Mouse (Mus musculus) embryonic facial prominence, embryonic 14.5 days (tissue): ENCODE measurements around the gene Gm20388. TPM values are rescaled to one million over a fixed set of nuclear protein-coding genes. Genes with fewer than 3 reads are reported as not detected.

Experiments used
- ATAC-seq: fragments of 200-750 bp; cut with Nextera tagmentation; 2 replicates; pipeline ENCODE4 v1.8.0; 2017; ENCODE audit warnings: low read depth, moderate number of reproducible peaks, moderate TSS enrichment
- DNase-seq: peaks from one replicate; pipeline ENCODE4 v3.0.0-alpha.2; 2015; ENCODE audit warnings: low spot score
- H3K27ac ChIP-seq: fragments of 300-500 bp; sonication (generic); replicated peaks from 2 replicates; pipeline ENCODE4 v1.5.1; 2014; ENCODE audit warnings: low read depth, mild to moderate bottlenecking, low read length, moderate library complexity
- H3K27me3 ChIP-seq: fragments of 300-500 bp; sonication (generic); replicated peaks from 2 replicates; pipeline ENCODE4 v1.6.1; 2014; ENCODE audit warnings: low read length; ENCODE audit not compliant: control insufficient read depth, insufficient read depth
- H3K36me3 ChIP-seq: fragments of 300-500 bp; sonication (generic); 2 replicates; pipeline ENCODE4 v1.6.1; 2014; ENCODE audit warnings: low read length, mixed read lengths; ENCODE audit not compliant: control insufficient read depth, insufficient read depth
- H3K4me1 ChIP-seq: fragments of 300-500 bp; sonication (generic); 2 replicates; pipeline ENCODE4 v1.6.1; 2014; ENCODE audit warnings: antibody characterized with exemption, low read length; ENCODE audit not compliant: control insufficient read depth, insufficient read depth
- H3K4me2 ChIP-seq: fragments of 300-500 bp; sonication (generic); 2 replicates; pipeline ENCODE4 v1.6.1; 2014; ENCODE audit warnings: low read depth, mild to moderate bottlenecking, low read length, moderate library complexity, mixed read lengths
- H3K4me3 ChIP-seq: fragments of 300-500 bp; sonication (generic); 2 replicates; pipeline ENCODE4 v1.5.1; 2014; ENCODE audit warnings: low read depth, mild to moderate bottlenecking, low read length
- H3K9ac ChIP-seq: fragments of 300-500 bp; sonication (generic); 2 replicates; pipeline ENCODE4 v1.6.1; 2014; ENCODE audit warnings: low read depth, mild to moderate bottlenecking, low read length, moderate library complexity, mixed read lengths
- H3K9me3 ChIP-seq: fragments of 300-500 bp; sonication (generic); 2 replicates; pipeline ENCODE4 v1.6.1; 2016; ENCODE audit warnings: low read length; ENCODE audit not compliant: control insufficient read depth
- WGBS: fragments of 180-500 bp; shearing (Covaris S2); extraction: QIAGEN DNeasy Blood & Tissue Kit; methylation state at CpG from one replicate; pipeline ENCODE4 v1.1.7; 2014; 5-methylcytosine and 5-hydroxymethylcytosine counted together
- polyA plus RNA-seq: library from polyadenylated mRNA; unstranded; fragments of >200 nt; fragmentation: Nextera tagmentation; extraction: Ambion mirVana; gene quantifications from 2 replicates; pipeline ENCODE4 v1.2.1, GENCODE M21; 2014

The Gm20388 gene
- polyA plus RNA-seq, 1 experiment from 2014 or later = not detected

DNA sequence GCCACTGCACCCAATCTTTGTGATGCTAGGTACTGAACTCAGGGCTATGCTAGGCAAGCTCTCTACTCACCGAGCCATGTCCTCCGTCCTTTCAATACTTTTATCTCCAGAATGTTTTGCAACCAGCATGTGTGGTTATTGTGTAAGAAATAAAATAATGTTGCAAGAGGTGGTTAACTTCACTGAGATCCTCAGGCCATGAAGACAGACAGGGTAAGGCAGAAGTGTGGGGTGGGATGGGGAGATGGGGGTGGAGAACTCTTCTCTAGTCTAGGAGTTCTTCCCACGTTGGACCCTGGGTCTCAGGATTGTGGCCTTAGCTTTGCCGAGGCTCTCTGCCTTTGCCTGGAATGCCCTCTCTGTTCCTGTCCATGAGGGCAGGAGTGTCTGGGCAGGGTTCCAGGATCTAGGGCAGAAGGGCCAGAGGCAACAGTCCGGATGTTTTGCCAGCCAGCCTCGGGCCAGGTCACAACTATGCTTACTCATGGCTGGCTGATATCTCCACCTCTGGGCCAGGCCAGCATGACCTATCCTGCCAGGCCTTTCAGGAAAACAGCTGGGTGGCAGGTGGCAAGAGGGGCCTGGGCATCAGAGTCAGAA is 1785.0 kb downstream of the Gm20388 start:
- Histone ChIP-seq H3K4me1 (no peaks in the 10 kb centered on the region), H3K4me3 (no peak overlapping the region), H3K9me3 (no peaks in the 10 kb centered on the region), H3K27ac (no peak overlapping the region), H3K36me3 (no peaks in the 10 kb centered on the region), H3K9ac (no peak overlapping the region), H3K4me2 (no peak overlapping the region), H3K27me3 (no peaks in the 10 kb centered on the region)
- WGBS = 85% methylated on average over 6 of the region's 6 CpGs
- DNase-seq = no peak
- no peak for ATAC-seq

DNA sequence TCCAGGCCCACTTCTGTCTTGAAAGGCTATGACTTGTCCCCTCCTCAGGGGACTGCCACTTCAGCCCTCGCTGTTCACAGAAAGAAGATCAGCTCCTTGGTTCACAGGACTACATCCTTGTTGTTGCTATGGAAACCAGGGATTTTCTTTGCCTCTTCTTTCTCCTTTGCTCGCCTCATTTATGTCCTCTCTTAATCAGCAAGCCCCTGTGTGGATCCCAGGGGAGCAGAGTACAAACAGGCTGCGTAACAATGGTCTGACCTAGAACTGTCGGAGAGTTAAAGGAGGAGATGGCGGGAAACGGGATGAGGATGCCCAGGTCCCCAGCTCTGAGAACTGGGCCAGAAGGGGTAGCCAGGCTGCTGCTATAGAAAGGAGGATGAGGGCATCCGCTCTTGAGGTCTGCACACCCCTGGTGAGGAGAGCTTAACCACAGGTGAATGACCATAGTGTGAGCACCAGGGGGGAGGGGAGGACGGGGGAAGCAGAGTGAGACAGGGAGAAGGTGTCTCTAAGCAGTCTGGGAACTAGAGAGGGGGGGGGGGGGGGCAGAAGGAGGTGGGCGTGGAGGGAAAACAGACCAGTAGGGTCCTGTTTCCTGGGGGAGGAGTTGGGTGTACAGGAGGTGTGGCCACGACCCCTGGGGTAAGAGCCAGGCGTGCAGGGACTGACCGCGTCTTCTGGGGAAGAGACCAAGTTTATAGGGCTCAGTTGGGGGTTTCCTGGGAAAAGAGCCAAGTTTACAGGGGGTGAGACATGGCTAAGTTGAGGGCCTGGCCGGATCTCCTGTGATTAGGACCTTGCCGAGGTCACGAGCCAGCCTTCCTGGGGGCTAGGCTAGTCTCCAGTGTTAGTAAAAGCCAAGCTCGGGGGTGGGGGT is 1787.3 kb downstream of the Gm20388 start:
- DNase-seq (peak; percentile 27), ATAC-seq (peak; percentile 15; the same call in 1 of the 2 replicates)
- no peaks in the 10 kb centered on the region for H3K9me3 ChIP-seq
- WGBS = 1% methylated on average over 13 of the region's 17 CpGs
- no peak overlapping the region for H3K27ac ChIP-seq
- H3K4me1 ChIP-seq = no peaks in the 10 kb centered on the region
- no peaks in the 10 kb centered on the region for H3K27me3 ChIP-seq
- H3K4me3 ChIP-seq = 0 out of 2 replicates have a peak overlapping the region, but pooled peaks have one; percentile 4
- H3K9ac ChIP-seq = peak overlapping the region; percentile 12; the same call in 1 of the 2 replicates
- no peaks in the 10 kb centered on the region for H3K36me3 ChIP-seq
- H3K4me2 ChIP-seq = peak overlapping the region; percentile 41

- peak; percentile 23 for DNase-seq
- 0 out of 2 replicates have a peak overlapping the region, but pooled peaks have one; percentile 4 for H3K4me3 ChIP-seq
Measured at GRCm38 (mm10) chr8:121698615-121699101, 1788.0 kb downstream of the Gm20388 start.

DNA sequence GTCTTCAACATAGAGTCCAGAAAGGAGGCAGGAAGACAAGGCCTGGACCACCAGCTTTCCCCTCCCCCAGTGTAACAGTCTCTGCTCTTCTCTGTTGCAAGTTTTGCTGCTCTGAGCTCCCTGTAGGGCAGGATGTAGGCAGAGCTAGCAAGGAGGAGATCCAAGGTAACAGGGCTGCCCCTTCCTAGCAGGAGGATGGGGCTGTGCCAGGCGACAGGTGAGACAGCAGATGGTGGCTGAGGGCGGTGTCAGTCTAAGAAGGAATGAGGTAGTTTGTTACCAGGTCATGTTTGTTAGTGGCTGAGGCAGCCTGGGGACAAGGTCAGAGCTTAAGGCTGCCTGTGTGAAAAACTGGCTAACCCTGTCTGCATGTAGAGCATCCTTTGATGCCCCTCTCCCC is 1789.3 kb downstream of the Gm20388 start:
- no peak overlapping the region for H3K4me3 ChIP-seq
- DNase-seq (no peak), ATAC-seq (no peak)
- no peaks in the 10 kb centered on the region for H3K4me1 ChIP-seq
- no peak overlapping the region for H3K27ac ChIP-seq
- H3K4me2 ChIP-seq = no peak overlapping the region
- H3K36me3 ChIP-seq = no peaks in the 10 kb centered on the region
- H3K9me3 ChIP-seq = no peaks in the 10 kb centered on the region
- WGBS = 90% methylated on average over 2 of the region's 2 CpGs
- H3K9ac ChIP-seq = no peak overlapping the region
- H3K27me3 ChIP-seq = no peaks in the 10 kb centered on the region

More at GRCm38 (mm10) chr8:121698615-121699101, 1788.0 kb downstream of the Gm20388 start:
- Histone ChIP-seq H3K36me3 (no peaks in the 10 kb centered on the region), H3K27me3 (no peaks in the 10 kb centered on the region), H3K9me3 (no peaks in the 10 kb centered on the region), H3K9ac (peak overlapping the region; percentile 12; the same call in 1 of the 2 replicates), H3K27ac (no peak overlapping the region), H3K4me2 (peak overlapping the region; percentile 41), H3K4me1 (no peaks in the 10 kb centered on the region)
- ATAC-seq = peak; percentile 45; the same call in 1 of the 2 replicates
- 14% methylated on average over 5 of the region's 9 CpGs for WGBS

DNA sequence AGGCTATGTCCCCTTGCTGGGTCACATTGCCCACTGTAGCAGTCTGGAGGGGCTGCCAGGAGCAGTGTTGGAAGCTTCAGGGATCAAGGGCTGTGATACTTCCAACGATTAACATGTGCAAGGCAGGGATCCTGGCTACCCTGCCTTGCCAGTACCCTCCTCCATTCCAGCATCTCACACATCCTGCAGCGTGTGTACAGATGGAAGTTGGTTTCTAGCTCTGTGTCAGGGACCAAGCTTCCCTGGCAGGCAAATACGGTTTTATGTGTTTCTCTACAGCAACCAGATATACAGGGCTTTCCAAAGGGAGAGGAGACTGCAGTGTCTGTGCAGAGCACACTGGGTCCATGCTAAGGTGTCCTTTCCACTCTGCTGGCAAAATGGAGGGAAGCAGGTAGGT is 1794.5 kb downstream of the Gm20388 start:
- no peak overlapping the region for H3K4me3 ChIP-seq
- no peaks in the 10 kb centered on the region for H3K27me3 ChIP-seq
- no peaks in the 10 kb centered on the region for H3K36me3 ChIP-seq
- 49% methylated on average over 3 of the region's 3 CpGs for WGBS
- no peaks in the 10 kb centered on the region for H3K4me1 ChIP-seq
- no peak overlapping the region for H3K27ac ChIP-seq
- ATAC-seq (no peak), DNase-seq (no peak)
- H3K9ac ChIP-seq = no peak overlapping the region
- H3K9me3 ChIP-seq = no peaks in the 10 kb centered on the region
- H3K4me2 ChIP-seq = no peak overlapping the region

DNA sequence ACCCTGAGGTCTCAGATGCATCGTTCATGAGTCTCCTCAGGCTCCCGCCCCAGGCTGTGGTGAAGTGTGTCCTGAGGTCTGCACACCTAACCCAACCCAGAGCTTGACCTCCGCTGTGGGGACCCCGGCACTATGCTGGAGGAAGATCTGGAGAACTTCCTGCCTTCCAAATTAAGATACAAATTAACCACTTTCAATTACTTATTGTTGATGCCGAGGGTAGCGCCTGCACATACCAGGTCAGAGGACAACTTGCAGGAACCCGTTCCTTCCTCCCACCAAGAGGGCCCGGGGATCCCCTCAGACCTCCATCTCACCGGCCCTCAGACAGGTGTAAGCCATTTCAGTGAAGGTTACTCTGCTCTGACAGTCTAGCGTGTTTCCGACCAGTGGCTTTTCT is 1796.3 kb downstream of the Gm20388 start:
- Histone ChIP-seq H3K4me3 (no peak overlapping the region), H3K27me3 (no peaks in the 10 kb centered on the region), H3K9me3 (no peaks in the 10 kb centered on the region), H3K4me2 (no peak overlapping the region), H3K4me1 (no peaks in the 10 kb centered on the region), H3K9ac (no peak overlapping the region), H3K36me3 (no peaks in the 10 kb centered on the region), H3K27ac (no peak overlapping the region)
- DNase-seq = no peak
- WGBS = 83% methylated on average over 11 of the region's 11 CpGs
- ATAC-seq = no peak

DNA sequence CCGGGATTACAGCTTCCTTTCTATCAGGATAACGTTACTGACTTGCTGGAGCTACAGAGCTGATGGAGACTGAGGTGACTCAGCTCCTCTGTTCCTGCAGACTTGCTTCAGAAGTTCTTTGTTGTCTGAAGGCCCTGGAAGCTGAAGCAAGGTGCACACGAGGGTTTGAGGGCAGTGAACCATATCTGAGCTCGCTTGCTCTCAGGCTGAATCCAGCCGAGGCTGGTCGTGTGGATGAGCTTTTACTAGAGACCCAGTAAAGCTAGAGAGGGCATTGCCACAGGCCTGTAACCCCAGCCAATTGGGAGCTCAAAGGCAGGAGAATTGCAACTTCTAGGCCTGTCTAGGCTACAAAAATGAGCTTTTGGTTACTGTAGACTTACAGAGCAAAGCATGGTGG is 1797.8 kb downstream of the Gm20388 start:
- Histone ChIP-seq H3K27ac (no peak overlapping the region), H3K9ac (no peak overlapping the region), H3K36me3 (no peaks in the 10 kb centered on the region), H3K4me2 (no peak overlapping the region), H3K4me1 (no peaks in the 10 kb centered on the region), H3K4me3 (no peak overlapping the region), H3K27me3 (no peaks in the 10 kb centered on the region), H3K9me3 (no peaks in the 10 kb centered on the region)
- DNase-seq (no peak), ATAC-seq (no peak)
- WGBS = 59% methylated on average over 6 of the region's 6 CpGs

DNA sequence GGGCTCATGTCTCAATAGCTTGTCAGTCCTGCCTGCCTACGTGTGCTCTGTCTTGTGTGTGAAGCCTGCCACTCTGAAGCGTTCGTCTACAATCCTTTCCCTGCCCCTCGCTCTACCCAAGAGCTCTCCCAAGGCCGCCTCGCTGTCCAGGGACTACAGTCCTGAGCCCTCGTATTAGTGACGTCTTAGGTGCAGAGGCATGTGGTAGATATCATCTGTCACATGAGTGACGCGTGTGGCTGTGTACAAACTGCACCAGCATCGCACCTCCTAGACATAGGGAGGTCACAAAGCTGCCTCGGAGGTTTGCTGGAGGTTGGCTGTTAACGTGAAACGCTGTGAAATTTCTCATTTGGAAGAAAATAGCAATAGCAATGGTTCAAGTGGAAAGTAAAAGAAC is 1806.9 kb downstream of the Gm20388 start:
- H3K4me1 ChIP-seq = no peaks in the 10 kb centered on the region
- 47% methylated on average over 14 of the region's 14 CpGs for WGBS
- no peak for ATAC-seq
- no peak for DNase-seq
- H3K27me3 ChIP-seq = no peaks in the 10 kb centered on the region; the same call in 1 of the 2 replicates
- H3K9ac ChIP-seq = peak overlapping the region; percentile 26; the same call in 1 of the 2 replicates
- no peaks in the 10 kb centered on the region for H3K9me3 ChIP-seq
- peak overlapping the region; percentile 18 for H3K4me2 ChIP-seq
- no peaks in the 10 kb centered on the region for H3K36me3 ChIP-seq
- H3K27ac ChIP-seq = no peak overlapping the region
- no peak overlapping the region for H3K4me3 ChIP-seq
